Mouse (Mus musculus): ENCODE measurements around the gene 2010300C02Rik. TPM values are rescaled to one million over a fixed set of nuclear protein-coding genes. Genes with fewer than 3 reads are reported as not detected.
"Not testable (repeated sequence)": the region's sequence is repeated elsewhere in the genome, so short reads cannot be mapped to it uniquely, and the experiment has no call there.

The 2010300C02Rik gene
- total RNA-seq, 2 experiments from 2014 or later, result 0.94 to 0.98 TPM

DNA sequence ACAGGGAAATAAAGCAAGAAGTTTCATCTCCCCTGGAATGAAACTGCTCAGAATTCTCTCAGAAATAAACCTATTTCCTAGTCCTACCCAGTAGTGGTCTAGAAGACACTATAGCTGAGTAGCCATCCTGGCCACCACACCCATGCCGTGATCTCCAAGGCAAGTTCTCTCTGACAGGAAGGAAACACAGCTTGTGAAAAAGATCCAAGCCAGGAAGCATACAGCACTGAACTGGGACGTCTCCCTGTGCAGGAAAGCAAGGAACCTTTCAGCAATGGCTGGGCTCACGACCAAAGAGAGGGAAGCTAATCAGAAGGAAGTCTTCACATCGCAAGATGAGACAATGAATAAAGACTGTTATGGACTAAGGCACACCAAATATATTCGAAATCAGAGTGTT is 86.4 kb downstream of the 2010300C02Rik start:
- intact Hi-C loops (cut with DNase I), result loop anchor here (1.0 to 10.0 kb wide), 4 partner anchors 49 to 849 kb away; no protein-coding TSS in a partner anchor

DNA sequence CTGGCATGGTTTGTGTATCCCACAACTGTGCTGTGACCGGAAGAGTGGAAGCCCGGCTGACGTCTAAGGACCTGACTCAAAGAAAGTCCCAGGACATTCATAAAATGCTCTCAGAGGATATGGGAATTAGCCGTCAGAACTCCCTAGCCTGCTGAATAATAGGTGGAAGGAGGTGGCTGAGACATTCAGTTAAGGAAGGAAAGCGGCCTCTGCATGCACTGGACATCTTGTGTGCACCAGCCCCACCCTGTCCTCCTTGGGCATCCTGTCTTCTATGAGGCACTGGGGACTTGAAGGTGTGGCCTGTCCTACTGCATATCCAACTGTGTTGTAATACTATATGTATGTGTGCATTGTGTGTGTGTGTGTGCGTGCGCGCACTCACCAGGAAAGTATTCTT is 87.5 kb downstream of the 2010300C02Rik start:
- peak in 1 of 2 experiments; percentile 37 for DNase-seq
- intact Hi-C loops (cut with DNase I), result loop anchor here (2.0 to 10.0 kb wide), 3 partner anchors 48 to 848 kb away; no protein-coding TSS in a partner anchor

More for the DNA sequence above, 86.4 kb downstream of the 2010300C02Rik start:
- DNase-seq, result peak in 1 of 2 experiments; percentile 30

DNA sequence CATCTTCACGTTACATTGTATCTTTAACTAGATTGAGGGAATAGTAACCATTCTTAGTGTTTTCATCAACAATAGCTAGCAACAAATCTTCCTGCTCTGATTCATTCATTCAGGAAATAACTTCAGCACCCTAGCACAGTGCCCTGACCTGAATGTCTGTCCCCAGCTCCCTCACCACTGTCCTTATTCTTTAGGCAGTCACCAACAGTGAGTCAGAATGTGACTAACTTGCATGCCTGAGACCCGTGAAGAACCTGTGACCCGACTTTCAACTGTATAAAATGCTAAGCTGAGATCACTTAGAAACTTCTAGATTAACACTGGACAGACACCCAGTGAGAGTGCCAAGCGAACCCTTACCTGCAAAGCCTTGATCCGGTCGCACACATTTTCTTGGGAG is 88.4 kb downstream of the 2010300C02Rik start:
- no peak for DNase-seq
- intact Hi-C loops (cut with DNase I), result loop anchor here (10.0 kb wide), 1 partner anchor 847 kb away; no protein-coding TSS in a partner anchor

DNA sequence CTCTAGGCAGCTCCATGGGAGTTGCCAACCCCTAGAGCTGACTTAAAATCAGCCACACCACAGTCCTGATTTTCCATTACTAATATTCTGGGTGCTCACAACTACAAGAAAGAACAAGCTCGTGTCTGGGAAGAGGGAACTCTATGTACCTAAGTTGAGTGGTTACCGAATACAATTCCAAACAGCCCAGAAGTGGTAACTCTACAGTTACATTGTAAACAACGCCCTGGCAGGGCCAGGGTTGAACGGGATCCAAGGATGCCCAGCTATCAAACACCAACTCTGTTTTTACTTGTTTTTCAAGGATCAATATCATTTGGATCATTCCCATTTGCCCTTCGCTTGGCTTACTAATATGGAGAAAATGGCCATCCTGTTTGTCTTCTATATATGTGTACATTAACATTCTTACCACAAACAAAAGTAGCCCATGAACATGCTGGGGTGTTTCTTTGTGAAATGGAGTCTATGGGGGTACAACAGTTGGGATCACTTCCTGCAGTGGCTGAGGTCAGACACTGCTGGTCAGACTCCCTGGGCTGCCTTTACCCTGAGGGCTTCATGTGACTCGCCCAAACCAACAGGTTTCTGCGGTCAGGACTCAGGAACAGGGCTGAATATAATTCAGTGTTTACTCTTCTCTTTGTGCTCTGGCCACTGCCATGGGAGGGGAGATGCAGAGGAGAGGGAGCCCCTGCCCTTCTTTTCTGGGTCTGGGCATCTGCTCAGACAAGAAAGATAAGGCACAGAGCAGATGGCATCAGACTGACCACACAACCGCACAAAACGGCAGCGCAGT is 89.3 kb downstream of the 2010300C02Rik start:
- no peak for DNase-seq
- intact Hi-C loops (cut with DNase I), result loop anchor here (10.0 kb wide), 1 partner anchor 846 kb away; no protein-coding TSS in a partner anchor

DNA sequence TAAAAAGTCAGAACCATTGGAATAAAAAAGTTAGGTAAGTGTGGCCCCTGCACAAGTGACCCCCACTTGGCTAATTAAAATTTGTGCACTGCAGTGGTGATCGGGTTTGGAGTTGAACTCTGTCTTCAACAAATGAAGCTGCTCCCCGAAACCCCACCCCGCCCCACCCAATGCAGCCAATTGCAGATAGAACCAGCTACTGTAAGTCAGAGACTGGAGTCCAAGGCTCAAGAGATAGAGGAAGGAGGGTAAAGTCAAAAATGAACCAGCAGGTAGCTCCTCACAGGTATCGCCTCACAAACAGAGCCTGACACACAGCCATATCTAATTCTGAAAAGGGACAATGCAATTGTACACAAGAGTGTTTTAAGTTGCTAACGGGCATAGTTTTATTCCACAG is 90.0 kb downstream of the 2010300C02Rik start:
- DNase-seq, result no peak
- intact Hi-C loops (cut with DNase I), result loop anchor here (10.0 kb wide), 1 partner anchor 845 kb away; no protein-coding TSS in a partner anchor

DNA sequence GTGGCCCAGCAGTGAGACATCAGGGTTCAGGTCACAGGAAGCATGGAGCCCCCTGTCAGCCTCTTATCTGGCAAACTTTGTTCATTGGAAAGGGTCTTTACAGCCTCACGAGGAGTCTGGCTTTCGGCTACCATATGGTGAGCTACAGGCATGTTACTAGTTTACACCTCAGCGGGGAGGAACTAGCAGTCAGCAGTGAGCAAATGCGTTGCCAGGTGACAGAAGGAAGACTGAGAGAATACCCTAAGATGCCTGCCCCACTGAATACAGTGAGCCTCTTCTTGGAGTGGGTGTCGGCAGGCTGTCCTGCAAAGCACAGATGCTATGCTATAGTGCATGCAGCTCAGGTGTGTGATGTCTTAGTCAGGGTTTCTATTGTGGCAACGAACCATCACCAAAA is 91.1 kb downstream of the 2010300C02Rik start:
- intact Hi-C loops (cut with DNase I), result no loop called here
- DNase-seq, result no peak

GRCm38 (mm10) chr1:37624185-37624584 is 95.7 kb downstream of the 2010300C02Rik start:
- intact Hi-C loops (cut with DNase I), result no loop called here
- DNase-seq, result no peak

GRCm38 (mm10) chr1:37622049-37622448 is 97.8 kb downstream of the 2010300C02Rik start:
- DNase-seq, result no peak
- intact Hi-C loops (cut with DNase I), result no loop called here

- DNase-seq, result no peak
- intact Hi-C loops (cut with DNase I), result no loop called here
Measured at GRCm38 (mm10) chr1:37619542-37619941, 100.3 kb downstream of the 2010300C02Rik start.

GRCm38 (mm10) chr1:37617047-37617446 is 102.8 kb downstream of the 2010300C02Rik start:
- intact Hi-C loops (cut with DNase I), result no loop called here
- no peak for DNase-seq

- intact Hi-C loops (cut with DNase I), result no loop called here
- DNase-seq, result no peak
Measured at GRCm38 (mm10) chr1:37616569-37616968, 103.3 kb downstream of the 2010300C02Rik start.

DNA sequence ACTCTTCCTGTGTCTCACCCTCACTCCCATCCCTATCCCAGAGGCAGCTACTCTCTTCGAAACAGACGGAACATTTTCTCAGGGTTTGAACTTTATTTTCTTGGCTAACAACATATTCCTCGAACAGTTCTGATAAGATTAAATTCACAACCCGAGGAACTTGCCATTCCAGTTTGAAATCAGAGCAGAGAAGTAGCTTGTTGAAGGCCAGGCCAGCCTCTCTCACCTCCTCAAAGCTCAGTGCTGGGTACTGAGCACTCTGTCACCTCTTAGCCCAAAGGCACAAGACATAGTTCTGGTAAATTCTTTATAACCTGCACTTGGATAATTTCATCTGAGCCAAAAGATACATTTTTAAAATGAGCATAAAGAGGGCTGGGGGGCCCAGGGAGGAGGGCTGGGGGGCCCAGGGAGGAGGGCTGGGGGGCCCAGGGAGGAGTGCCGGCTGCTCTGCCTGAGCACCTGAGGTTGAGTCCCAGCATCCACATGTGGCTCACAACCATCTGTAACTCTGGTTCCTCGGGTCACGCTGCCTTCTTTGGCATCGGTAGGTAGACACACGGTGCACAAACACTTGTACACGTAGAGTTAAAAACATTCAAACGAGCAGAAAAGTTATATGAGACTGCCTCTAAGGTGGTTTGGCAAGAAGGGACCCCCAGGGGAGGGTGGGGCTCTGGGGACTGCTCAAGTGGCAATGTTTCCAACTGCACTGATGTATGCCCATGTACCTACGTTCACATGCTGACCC is 104.4 kb downstream of the 2010300C02Rik start:
- intact Hi-C loops (cut with DNase I), result no loop called here
- DNase-seq, result no peak

- DNase-seq, result no peak
- intact Hi-C loops (cut with DNase I), result no loop called here
Measured at GRCm38 (mm10) chr1:37614836-37615235, 105.0 kb downstream of the 2010300C02Rik start.

DNA sequence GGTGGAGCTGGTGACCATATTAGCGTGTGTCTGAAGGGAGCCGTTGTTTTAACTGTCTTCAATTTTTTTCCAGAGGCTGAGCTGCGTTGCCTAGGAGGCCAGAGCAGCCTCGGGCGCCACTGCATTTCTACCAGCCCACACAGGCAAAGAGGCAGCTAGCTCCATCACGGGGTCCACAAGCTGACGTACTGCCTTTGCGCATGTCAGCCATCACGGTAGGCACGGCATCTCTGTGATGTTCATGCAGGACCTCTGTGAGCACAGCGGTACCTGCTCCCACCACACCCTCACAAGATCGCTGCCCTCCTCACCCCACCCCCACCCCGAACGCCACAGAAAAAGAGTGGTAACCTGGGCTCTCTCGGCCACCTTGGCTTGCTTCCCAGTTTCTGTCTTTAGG is 105.8 kb downstream of the 2010300C02Rik start:
- no peak for DNase-seq
- intact Hi-C loops (cut with DNase I), result no loop called here

DNA sequence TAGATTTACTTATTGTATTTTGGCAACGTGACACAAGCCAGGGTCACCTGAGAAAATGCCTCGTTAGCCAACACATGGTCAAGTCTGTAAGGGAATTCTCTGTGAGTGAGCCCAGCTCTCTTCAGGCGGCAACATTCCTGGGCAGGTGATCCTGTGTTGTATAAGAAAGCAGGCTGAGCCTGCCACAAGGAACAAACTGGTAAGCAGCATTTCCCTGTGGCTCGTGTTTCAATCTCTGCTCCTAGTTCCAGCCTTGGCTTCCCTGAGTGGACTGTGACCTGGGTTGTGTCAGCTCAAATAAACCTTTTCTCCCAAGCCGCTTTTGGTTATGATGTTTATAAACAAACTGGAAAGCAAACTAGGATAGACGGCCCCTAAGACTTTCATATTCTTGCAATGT is 108.9 kb downstream of the 2010300C02Rik start:
- intact Hi-C loops (cut with DNase I), result no loop called here
- no peak for DNase-seq

DNA sequence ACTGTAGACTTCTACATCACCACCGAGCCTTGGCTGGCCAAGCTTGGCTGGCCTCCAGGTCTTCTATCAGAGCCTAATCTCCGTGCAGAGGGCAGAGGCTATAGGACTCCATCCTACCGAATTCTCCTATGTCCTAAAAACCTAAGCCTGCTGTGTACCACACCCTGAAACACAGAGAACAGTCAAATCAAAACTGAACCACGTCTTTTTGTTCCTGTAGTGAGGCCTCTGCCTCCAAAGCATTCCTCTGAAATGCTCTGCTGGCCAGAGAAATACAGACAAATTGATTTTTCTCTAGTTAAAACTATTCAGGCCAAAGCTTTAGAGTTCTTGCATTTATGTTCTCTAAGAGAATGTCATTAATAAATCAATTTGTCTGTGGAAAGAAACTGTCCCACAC is 109.6 kb downstream of the 2010300C02Rik start:
- intact Hi-C loops (cut with DNase I), result no loop called here

DNA sequence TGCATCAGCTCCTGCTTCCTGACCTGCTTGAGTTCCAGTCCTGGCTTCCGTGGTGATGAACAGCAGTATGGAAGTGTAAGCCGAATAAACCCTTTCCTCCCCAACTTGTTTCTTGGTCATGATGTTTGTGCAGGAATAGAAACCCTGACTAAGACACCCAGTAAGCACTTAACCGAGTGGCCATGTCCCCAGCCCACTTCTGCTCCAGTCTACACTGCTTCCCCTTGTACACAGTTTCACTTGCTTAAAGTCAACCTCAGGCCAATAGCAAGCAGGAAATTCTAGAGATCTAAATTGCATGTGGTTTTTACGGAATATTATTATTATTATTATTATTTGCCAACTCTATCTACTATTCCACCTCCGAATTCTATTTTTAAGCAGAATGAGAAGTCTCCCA is 114.2 kb downstream of the 2010300C02Rik start:
- intact Hi-C loops (cut with DNase I); DNase-seq: not testable (repeated sequence)

More for the DNA sequence above, 109.6 kb downstream of the 2010300C02Rik start:
- no peak for DNase-seq

DNA sequence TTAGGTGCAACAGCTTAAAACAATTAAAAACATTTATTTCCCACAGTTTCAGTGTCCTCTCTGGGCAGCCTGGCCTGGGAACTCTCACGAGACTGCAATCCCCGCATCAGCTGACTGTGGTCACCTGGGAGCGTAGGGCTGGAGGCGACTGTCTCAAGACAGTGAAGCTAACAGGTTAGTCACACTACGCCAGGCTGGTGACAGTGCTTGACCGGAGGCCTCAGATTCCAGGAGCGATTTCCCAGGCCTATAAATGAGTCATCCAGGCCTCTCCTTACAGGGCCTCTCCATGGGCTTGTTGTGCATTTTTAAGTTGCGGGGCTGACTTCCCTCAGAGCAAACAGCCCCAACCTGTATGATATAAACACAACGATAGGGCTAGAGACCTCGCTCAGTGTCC is 116.7 kb downstream of the 2010300C02Rik start:
- intact Hi-C loops (cut with DNase I), result no loop called here
- no peak for DNase-seq

DNA sequence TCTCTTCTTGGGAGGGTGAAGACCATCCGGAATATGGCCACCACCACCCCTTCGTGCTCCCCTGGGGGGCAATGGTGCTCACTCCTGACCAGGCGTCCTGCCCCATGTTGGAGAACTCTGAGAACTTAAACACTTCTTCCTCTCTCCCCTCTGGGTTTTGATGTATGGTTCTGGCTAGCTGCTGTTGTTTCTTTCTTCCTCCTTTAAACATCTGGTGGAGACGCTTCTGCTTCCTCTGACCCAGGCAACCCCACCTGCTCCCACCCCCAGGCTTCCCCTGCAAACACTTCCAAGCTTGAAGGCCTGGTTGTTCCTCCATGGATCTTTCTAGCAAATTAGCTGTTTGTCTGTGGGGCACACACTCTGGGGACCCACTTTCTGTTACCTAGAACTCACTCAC is 117.6 kb downstream of the 2010300C02Rik start:
- intact Hi-C loops (cut with DNase I), result no loop called here
- no peak for DNase-seq

- DNase-seq, result no peak
- intact Hi-C loops (cut with DNase I), result no loop called here
Measured at GRCm38 (mm10) chr1:37601461-37601860, 118.4 kb downstream of the 2010300C02Rik start.

- no peak for DNase-seq
- intact Hi-C loops (cut with DNase I), result no loop called here
Measured at GRCm38 (mm10) chr1:37600640-37601175, 119.2 kb downstream of the 2010300C02Rik start.
